Mouse (Mus musculus): ENCODE results near the gene Arl16. TPM values are rescaled to one million over a fixed set of nuclear protein-coding genes. Genes with fewer than 3 reads are reported as not detected.

The Arl16 gene
- polyA plus RNA-seq, 1 experiment = 5.5 TPM

- H3K27ac ChIP-seq (ENCODE audit: control insufficient read depth, insufficient read depth, low read depth, low read length, poor library complexity) = no peak overlapping the region
- TF ChIP-seq POLR2A (IDR thresholded peaks at IDR 0.05; ENCODE audit: borderline replicate concordance, control insufficient read depth, low read depth, low read length) = no peak
- TF ChIP-seq CTCF (IDR thresholded peaks at IDR 0.05; ENCODE audit: control insufficient read depth, insufficient read depth, low read length) = peak; percentile 88
- H3K4me1 ChIP-seq (ENCODE audit: control insufficient read depth, insufficient read depth, low read length) = peaks cover 3% of the 10 kb centered on the region; the same call in 1 of the 2 replicates
- 55% methylated on average over 4 of the region's 4 CpGs for WGBS
- H3K4me3 ChIP-seq (replicated peaks; ENCODE audit: control insufficient read depth, low read depth, low read length) = no peak overlapping the region
Observed at GRCm38 (mm10) chr11:120489054-120489761, 21.8 kb upstream of the Arl16 start.

DNA sequence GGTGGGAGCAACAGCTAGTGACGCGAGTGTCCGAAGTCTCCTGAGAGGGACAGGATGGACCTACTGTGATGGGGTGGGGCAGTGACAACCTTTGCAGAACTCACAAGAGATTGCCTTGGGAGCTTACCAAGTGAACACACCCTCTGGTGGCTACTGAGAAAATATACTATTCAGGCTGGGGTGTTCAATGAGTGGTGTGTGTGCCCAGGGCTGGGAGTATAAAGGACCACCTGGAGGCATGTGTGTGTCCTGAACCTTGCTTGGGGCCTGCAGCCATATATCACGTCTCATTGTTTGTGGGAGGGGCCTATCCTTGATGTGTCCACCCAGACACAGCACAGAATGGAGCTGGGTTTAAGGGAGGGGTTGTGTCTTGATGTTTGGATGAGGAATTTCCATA is 21.1 kb upstream of the Arl16 start:
- TF ChIP-seq CTCF (IDR thresholded peaks at IDR 0.05; ENCODE audit: control insufficient read depth, insufficient read depth, low read length) (no peak), POLR2A (IDR thresholded peaks at IDR 0.05; ENCODE audit: borderline replicate concordance, control insufficient read depth, low read depth, low read length) (no peak)
- WGBS = 75% methylated on average over 4 of the region's 4 CpGs
- peaks cover 3% of the 10 kb centered on the region; the same call in 1 of the 2 replicates for H3K4me1 ChIP-seq (ENCODE audit: control insufficient read depth, insufficient read depth, low read length)
- H3K27ac ChIP-seq (ENCODE audit: control insufficient read depth, insufficient read depth, low read depth, low read length, poor library complexity) = no peak overlapping the region
- no peak overlapping the region for H3K4me3 ChIP-seq (replicated peaks; ENCODE audit: control insufficient read depth, low read depth, low read length)

- TF ChIP-seq POLR2A (IDR thresholded peaks at IDR 0.05; ENCODE audit: borderline replicate concordance, control insufficient read depth, low read depth, low read length) (no peak), CTCF (IDR thresholded peaks at IDR 0.05; ENCODE audit: control insufficient read depth, insufficient read depth, low read length) (no peak)
- Histone ChIP-seq H3K4me3 (replicated peaks; ENCODE audit: control insufficient read depth, low read depth, low read length) (peak overlapping the region; percentile 72), H3K4me1 (ENCODE audit: control insufficient read depth, insufficient read depth, low read length) (no peaks in the 10 kb centered on the region), H3K27ac (ENCODE audit: control insufficient read depth, insufficient read depth, low read depth, low read length, poor library complexity) (no peak overlapping the region)
- WGBS = 10% methylated on average over 10 of the region's 10 CpGs
Observed at GRCm38 (mm10) chr11:120485251-120485650, 17.8 kb upstream of the Arl16 start.

DNA sequence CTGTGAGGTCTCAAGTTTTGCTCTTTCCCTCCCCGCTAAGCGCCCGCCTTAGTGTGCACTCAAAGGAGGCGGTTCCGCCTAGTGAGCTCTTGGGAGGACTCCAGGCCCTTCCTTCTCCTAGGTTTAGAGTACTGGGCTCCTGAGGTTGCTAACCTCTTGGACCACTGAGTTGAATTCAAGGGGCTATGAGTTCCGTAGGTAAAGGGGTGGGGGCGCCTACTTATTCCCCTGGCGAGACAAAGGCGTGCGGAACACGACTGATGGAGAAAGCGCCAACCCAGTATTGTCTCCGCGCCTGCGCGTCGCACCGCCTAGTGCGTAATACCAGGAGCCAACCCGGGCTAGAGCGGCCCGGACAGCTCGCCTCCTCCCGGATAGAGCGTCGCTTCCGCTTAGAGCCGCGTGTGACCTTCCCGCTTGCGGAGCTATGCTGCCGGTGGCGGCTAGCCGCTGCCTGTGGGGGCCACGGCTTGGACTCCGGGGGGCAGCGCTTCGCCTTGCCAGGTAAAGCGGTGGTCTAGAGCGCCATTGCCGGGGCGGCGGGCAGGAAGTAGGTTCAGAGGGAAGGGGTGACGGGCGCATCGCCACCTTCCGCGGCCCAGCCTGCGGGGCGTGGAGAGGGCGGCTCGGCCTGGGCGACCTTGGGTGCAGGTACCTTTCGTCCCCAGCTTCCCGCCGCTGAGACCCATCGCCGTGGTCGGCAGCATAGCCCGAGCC is 17.0 kb upstream of the Arl16 start, which contains the start of gene Mrpl12:
Gene Mrpl12 (plus strand): TSS at position 349 of the 717 bp plus-strand sequence.
- under 1% methylated on average over 60 of the region's 60 CpGs for WGBS
- Histone ChIP-seq H3K4me3 (replicated peaks; ENCODE audit: control insufficient read depth, low read depth, low read length) (peak within 1 kb of the TSS; percentile 72), H3K27ac (ENCODE audit: control insufficient read depth, insufficient read depth, low read depth, low read length, poor library complexity) (peak within 1 kb of the TSS; percentile 37), H3K4me1 (ENCODE audit: control insufficient read depth, insufficient read depth, low read length) (no peaks in the 10 kb centered on the region)
- TF ChIP-seq POLR2A (IDR thresholded peaks at IDR 0.05; ENCODE audit: borderline replicate concordance, control insufficient read depth, low read depth, low read length) (peak; percentile 73), CTCF (IDR thresholded peaks at IDR 0.05; ENCODE audit: control insufficient read depth, insufficient read depth, low read length) (no peak)

DNA sequence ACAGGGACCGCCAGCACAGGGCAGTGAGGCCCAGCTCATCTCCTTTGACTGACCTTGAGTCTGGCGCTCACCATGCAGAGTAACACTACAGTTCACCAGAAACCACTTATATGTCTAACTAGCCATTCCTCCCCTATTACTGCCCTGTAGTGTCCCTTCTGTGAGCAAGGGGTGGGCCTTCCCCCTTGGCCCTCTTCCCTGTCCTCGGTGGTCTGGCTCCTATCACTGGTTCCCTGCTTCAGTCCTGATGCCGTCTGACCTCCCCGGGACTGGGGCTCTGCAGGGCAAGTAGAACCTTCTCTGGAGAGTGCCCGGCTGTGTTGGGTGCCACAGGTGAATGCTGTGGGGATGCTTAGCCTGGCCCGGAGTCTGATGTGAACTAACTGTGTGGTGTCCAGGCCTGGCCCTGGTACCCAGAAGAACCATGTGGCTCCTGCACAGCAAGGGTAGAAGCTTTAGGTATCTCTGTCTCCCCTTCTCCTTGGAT is 16.1 kb upstream of the Arl16 start:
- 85% methylated on average over 7 of the region's 7 CpGs for WGBS
- no peak overlapping the region for H3K4me3 ChIP-seq (replicated peaks; ENCODE audit: control insufficient read depth, low read depth, low read length)
- TF ChIP-seq POLR2A (IDR thresholded peaks at IDR 0.05; ENCODE audit: borderline replicate concordance, control insufficient read depth, low read depth, low read length) = no peak
- no peak for TF ChIP-seq CTCF (IDR thresholded peaks at IDR 0.05; ENCODE audit: control insufficient read depth, insufficient read depth, low read length)
- H3K27ac ChIP-seq (ENCODE audit: control insufficient read depth, insufficient read depth, low read depth, low read length, poor library complexity) = no peak overlapping the region
- H3K4me1 ChIP-seq (ENCODE audit: control insufficient read depth, insufficient read depth, low read length) = no peaks in the 10 kb centered on the region

DNA sequence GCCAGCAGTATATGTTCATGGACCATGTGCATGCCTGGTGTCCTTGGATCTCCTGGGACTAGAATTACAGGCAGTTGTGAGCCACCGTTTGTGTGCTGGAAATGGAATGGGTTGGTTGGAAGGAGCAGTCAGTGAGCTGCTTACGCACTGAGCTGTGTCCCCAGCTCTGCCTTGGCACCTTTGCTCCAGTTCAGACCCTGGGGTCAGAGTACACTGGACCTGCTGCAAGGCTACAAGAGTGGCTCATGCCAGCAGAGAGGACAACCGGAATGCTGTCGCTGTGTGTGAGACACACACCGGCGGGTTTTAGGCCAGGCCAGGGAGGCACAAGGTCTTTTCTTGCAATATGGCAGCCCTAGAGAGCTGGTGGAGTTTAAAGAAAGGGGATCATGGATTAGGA is 4.6 kb upstream of the Arl16 start:
- Histone ChIP-seq H3K27ac (ENCODE audit: control insufficient read depth, insufficient read depth, low read depth, low read length, poor library complexity) (no peak overlapping the region), H3K4me1 (ENCODE audit: control insufficient read depth, insufficient read depth, low read length) (peaks cover 1% of the 10 kb centered on the region; the same call in 1 of the 2 replicates), H3K4me3 (replicated peaks; ENCODE audit: control insufficient read depth, low read depth, low read length) (no peak overlapping the region)
- TF ChIP-seq CTCF (IDR thresholded peaks at IDR 0.05; ENCODE audit: control insufficient read depth, insufficient read depth, low read length) (no peak), POLR2A (IDR thresholded peaks at IDR 0.05; ENCODE audit: borderline replicate concordance, control insufficient read depth, low read depth, low read length) (no peak)
- 96% methylated on average over 6 of the region's 6 CpGs for WGBS

- Histone ChIP-seq H3K4me1 (ENCODE audit: control insufficient read depth, insufficient read depth, low read length) (peaks cover 3% of the 10 kb centered on the region; the same call in 1 of the 2 replicates), H3K27ac (ENCODE audit: control insufficient read depth, insufficient read depth, low read depth, low read length, poor library complexity) (peak overlapping the region; percentile 74), H3K4me3 (replicated peaks; ENCODE audit: control insufficient read depth, low read depth, low read length) (peak overlapping the region; percentile 94)
- under 1% methylated on average over 33 of the region's 33 CpGs for WGBS
- TF ChIP-seq CTCF (IDR thresholded peaks at IDR 0.05; ENCODE audit: control insufficient read depth, insufficient read depth, low read length) = no peak
- no peak for TF ChIP-seq POLR2A (IDR thresholded peaks at IDR 0.05; ENCODE audit: borderline replicate concordance, control insufficient read depth, low read depth, low read length)
Observed at GRCm38 (mm10) chr11:120467736-120468092, 307 bp upstream of the Arl16 start.

DNA sequence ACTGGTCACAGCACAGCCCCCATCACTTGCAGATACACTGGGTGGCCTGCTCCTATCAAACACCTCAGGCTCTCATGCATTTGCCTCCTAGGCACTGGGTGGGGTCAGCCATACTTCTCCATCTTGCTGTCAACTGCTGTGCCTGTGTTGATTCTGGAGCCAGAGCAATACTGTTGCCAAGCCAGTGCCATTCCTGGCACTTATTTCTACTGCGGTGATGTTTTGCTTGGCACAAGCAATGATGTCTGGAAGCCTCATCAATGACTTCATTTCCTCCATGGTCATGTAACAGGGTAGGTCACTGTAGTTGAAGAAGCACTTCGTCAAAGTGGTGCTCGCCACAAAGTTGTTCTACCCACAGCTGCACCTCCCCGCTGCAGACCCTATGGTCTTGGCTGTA is 1.9 kb downstream of the Arl16 start:
- TF ChIP-seq CTCF (IDR thresholded peaks at IDR 0.05; ENCODE audit: control insufficient read depth, insufficient read depth, low read length) (no peak), POLR2A (IDR thresholded peaks at IDR 0.05; ENCODE audit: borderline replicate concordance, control insufficient read depth, low read depth, low read length) (no peak)

More for the DNA sequence above, 1.9 kb downstream of the Arl16 start:
- WGBS = 85% methylated on average over 4 of the region's 4 CpGs
- Histone ChIP-seq H3K4me3 (replicated peaks; ENCODE audit: control insufficient read depth, low read depth, low read length) (no peak overlapping the region), H3K4me1 (ENCODE audit: control insufficient read depth, insufficient read depth, low read length) (peaks cover 3% of the 10 kb centered on the region; the same call in 1 of the 2 replicates), H3K27ac (ENCODE audit: control insufficient read depth, insufficient read depth, low read depth, low read length, poor library complexity) (no peak overlapping the region)

Measured in bone marrow, adult 2 months (tissue).